Mouse (Mus musculus) thymus, adult 2 months (tissue): ENCODE results near the gene Rab4b.

ENCODE experiments used
- CTCF ChIP-seq: fragments of 200-500 bp; IDR thresholded peaks from 2 replicates; pipeline ENCODE4 v1.5.1; 2012; ENCODE audit warnings: mild to moderate bottlenecking, control low read depth, low read length, moderate library complexity, borderline replicate concordance; ENCODE audit not compliant: control insufficient read depth, poor library complexity, insufficient read depth; ENCODE audit errors: extremely low read depth
- POLR2A ChIP-seq: fragments of 200-500 bp; IDR thresholded peaks from 2 replicates; pipeline ENCODE4 v1.6.1; 2012; ENCODE audit warnings: mild to moderate bottlenecking, low read length, control low read depth, moderate library complexity; ENCODE audit not compliant: control insufficient read depth, poor library complexity, insufficient read depth; ENCODE audit errors: extremely low read depth

DNA sequence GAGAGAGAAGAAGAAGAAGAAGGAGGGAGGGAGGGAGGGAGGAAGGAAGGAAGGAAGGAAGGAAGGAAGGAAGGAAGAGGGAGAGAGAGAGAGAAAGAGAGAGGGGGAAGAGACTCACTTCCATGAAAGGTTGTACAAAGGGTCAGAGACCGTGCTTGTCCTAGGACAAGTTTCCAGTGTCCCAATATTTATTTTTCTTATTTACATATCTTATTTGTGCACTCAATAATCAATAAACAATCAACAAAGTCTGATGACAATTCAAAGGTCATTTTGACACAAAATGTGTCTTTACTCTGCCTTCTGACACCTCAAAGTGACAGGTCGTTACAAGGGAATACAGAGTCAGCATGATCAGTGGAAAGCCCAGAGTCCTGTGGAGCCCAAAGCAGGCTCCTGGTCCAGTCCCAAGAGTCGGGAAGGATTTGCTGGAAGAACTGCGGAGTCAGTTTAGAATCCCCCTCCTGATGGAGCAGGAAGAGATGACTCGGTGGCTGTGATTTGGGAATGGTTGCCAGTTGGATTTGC is 54.3 kb downstream of the Rab4b start:
- TF ChIP-seq CTCF (no peak), POLR2A (no peak)
